Mouse (Mus musculus) cerebellum, adult (tissue): ENCODE measurements around the gene Pnkd.
A peak's percentile ranks its signal among the peaks of the same experiment; 100 is the strongest.
"Not testable (repeated sequence)": the region's sequence is repeated elsewhere in the genome, so short reads cannot be mapped to it uniquely, and the experiment has no call there.

Source experiments
- ATAC-seq: cut with Nextera tagmentation; 2 replicates; pipeline ENCODE4 v1.9.2; 2017; ENCODE audit warnings: mild to moderate bottlenecking, moderate library complexity, mixed read lengths; ENCODE audit not compliant: insufficient number of reproducible peaks, low FRiP score, low TSS enrichment

Gene Pnkd

DNA sequence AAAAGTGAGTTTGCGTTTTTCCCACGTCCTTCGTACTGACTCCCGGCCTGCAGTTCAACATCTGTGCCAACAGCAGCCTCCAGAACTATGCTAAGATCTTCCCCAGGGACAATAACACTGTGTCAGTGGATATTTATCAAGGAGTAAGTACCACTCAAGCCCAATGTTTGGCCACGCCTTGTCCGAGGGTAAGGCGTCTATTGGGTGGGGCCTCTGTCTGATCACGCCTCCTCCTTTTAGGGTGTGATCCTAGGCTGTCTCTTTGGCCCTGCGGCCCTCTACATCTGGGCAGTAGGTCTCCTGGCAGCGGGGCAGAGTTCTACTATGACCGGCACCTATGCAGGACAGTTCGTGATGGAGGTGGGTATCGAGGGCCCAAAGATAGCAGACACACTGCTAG is 98.7 kb downstream of the Pnkd start:
- ATAC-seq: no peak

DNA sequence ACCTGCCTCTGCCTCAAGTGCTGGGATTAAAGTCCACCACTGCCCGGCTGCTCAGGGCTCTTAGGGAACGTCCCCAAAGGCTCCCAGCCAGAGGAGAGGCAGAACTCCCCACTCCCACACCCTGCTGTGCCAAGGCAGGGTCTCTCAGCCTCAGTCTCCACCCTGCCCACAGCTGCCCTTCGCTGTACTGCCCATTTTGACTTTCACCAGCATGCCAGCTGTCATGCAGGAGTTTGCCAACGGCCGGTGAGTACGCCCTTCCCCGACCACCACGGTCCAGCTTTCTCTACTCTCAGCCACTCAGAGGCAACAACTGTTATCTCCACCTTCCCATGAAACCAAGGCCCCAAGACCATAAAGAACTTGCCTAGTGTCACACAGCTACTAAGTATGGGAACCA is 99.8 kb downstream of the Pnkd start:
- no peak for ATAC-seq

DNA sequence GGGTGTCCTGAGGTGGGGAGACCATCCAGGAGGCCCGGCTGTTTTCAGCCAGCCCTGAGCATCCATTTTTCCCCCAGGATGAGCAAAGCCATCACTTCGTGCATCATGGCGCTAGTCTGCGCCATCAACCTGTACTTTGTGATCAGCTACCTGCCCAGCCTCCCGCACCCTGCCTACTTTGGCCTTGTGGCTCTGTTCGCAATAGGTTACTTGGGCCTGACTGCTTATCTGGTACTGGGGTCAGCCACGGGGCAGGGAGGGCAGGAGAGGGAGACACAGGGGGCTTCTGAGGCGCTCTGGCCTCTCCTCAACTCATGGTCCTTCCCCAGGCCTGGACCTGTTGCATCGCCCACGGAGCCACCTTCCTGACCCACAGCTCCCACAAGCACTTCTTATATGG is 100.3 kb downstream of the Pnkd start:
- ATAC-seq: no peak

DNA sequence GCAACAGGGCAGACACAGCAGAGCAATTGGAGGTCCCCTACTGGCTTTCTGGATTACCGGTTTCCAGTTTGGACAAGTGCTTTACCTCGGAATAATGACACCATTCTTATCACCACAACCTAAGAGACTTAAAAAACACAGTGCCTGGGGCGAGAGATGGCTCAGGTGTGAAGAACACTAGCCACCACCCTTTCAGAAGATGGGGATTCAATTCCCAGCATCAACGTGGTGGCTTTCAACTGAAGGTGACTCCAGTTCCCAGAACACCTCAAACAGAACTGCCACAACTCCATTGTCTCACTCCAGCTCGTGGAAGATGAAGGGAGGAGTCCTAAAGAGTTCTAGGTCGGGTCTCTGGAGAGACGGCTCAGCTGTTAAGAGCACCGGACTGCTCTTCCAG is 100.8 kb downstream of the Pnkd start:
- no peak for ATAC-seq

DNA sequence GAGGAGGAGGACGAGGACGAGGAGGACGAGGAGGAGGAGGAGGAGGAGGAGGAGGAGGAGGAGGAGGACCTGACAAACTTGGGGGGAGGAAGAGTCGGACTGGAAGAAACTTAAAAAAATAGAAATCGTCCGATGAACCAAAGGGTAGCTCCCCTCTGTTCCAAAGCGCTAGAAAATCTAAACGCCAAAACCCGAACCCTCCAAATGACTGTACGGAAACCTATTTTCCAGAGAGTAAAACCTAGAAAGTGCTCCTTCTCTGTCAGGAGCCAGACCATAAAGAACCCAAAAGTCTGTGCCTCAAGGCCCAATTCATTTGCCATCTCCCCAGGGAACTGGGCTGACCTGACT is 101.6 kb downstream of the Pnkd start:
- no peak for ATAC-seq

DNA sequence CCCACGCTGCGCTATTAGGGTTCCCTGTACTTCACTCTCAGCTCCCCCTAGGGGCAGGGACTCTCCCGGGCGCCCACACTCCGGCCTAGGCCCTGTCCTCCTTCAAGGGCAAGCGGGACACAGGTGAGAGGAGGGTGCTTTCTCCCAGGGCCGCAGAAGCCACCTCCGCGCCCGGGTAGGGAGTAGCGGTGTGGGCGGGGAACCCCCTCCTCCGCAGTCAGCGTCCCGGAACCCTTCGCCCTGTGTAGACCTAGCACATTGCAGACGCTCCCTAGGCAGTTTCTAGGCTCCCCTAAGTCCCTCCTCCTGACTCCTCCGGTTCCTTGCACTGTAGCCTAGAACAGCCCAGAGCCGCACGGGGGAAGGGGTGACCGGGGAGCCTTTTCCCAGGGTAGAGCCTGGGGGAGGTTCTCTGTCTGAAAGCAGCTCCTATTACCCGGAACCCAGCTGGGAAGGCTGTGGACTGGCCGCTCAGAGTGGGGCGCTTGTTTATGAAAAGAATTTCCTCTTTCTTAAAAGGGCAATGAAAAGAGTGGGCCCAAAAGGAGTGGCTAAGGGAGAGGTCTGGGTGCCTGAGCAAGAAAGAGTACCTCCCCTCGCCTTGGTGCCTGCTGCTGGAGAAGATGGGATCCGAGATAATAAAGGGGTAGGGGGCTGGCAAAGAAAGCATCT is 102.1 kb downstream of the Pnkd start:
- ATAC-seq: peak; percentile 85

DNA sequence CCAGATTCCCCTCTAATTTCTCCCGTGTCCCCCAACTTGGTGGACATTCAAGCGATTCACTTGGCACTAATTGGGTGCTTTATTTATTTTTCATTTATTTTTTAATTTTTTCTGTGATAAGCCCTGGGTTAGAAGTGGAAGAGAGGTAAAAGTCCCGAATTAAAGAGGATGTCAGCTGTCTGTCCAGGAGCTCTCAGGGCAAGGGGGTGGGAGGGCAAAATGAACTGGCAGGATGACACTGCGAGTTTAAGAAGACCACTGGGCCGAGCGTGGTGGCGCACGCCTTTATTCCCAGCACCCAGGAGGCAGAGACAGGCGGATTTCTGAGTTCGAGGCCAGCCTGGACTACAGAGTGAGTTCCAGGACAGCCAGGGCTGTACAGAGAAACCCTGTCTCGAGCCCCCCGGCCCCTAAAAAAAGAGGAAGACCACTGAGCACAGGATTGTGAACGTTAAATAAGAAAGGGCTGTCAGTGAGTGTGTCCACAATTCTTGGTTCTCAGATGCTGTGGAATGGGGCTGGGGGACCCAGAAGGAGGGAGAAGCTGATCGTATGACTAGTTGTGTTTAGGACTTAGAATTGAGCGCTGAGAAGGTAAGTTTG is 102.8 kb downstream of the Pnkd start:
- ATAC-seq: no peak

DNA sequence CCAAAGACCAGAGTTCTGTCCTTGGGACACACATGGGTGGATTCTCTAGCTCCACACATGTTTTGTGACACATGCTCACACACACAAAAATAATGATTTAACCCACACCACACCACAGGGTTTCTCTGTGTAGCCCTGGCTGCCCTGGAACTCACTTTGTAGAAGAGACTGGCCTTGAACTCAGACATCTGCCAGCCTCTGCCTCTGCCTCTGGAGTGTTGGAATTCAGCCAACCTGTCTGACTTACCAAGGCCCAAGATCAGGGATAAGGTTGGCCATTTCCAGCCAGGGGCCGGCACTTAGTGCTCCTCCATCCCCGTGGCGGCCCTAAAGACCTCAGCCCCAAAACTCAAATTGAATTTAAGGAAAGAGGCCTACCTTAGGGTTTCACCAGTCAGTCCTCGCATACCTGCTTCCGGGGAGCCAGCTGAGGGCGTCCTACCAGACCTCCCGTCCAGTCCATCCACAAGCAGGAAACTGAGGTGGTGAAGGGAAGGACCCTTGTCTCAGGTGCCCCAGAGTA is 103.7 kb downstream of the Pnkd start:
- no peak for ATAC-seq

DNA sequence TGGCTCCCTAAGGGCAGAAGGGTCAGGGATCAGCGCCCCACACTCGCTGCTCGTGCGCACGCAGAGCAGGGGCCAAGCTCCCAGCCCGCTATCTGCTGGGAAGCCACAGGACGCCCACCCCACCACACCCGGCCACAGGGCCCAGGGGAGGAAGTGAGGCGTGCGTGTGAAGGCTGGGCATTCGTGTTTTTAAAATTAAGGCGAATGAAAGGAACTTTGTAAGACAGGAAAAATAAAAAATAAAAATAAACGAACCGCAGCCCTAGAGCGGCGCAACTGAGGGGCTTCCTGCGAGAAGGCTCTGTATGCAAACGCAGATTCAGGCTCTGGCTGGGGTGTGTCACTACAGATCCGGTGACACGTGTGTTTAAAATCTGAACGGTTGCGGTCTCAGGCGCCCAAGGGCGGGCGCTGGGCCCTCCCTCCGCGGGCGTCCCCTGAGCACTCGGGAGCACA is 105.1 kb downstream of the Pnkd start:
- ATAC-seq: no peak

DNA sequence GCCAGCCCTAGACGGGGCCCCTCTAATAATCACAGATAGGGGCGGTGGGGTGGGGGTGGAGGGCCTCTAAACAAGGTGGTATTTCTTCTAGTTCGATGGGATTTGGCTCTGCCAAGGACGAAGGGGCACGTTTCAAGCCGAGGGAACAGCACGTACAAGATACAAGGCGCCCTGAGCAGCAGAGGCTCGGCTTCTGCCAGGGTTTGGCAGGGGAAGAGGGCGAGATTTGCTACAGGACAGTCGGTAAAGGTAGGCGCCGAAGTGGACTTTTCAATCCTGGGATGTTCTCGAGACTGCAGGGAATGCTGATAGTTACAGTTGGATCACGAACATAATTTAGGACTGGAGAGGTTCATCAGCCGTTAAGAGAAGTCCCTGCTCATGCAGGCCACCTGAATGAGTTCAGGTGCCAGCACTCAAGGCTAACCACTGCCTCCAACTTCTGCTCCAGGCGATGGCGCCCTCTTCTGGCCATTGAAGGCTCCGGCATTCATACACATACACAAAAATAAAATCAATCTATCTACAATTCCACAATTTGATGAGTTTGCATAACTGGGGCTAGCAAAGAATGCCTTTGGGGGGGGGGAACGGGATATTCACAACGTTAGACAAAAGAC is 105.7 kb downstream of the Pnkd start:
- ATAC-seq: no peak

DNA sequence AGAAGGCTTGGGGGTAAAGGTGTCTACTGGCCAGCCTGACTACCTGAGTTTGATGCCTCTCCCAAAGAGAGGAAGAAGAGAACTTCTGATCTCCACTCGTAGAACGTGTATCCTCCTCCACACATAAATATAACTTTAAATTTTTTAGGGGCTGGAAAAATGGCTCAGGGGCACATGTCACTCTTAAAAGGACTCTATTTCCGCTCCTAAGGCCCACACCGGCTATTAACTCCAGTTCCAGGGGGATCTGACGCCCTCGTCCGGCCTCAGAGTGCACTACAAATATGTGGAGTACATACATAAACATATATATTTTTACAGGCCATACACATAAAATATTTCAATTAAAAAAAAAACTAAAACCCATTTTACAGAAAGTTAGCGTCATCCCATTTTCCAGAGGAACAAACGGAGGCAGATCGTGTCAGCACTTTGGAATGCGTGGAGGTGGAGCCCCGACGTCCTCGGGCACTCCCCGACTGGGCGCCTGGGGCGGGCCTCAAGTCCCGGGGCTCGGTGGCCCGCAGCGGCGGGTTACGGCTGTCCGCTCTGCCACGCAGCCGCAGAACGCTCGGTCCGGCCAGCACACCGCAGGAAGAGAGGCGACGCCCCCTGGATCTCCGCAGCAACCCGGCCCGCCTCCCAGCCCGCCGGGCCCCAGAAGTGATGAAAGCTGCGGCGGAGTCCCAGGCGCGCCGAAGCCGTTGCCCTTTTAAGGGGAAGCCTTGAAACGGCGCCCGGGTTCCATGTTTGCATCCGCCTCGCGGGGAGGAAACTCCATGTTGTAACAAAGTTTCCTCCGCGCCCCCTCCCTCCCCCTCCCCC is 106.4 kb downstream of the Pnkd start, which contains the start of gene Ctdsp1:
Gene Ctdsp1 (plus strand): TSS at position 586 of the 825 bp plus-strand sequence.
- peak; percentile 71 for ATAC-seq

DNA sequence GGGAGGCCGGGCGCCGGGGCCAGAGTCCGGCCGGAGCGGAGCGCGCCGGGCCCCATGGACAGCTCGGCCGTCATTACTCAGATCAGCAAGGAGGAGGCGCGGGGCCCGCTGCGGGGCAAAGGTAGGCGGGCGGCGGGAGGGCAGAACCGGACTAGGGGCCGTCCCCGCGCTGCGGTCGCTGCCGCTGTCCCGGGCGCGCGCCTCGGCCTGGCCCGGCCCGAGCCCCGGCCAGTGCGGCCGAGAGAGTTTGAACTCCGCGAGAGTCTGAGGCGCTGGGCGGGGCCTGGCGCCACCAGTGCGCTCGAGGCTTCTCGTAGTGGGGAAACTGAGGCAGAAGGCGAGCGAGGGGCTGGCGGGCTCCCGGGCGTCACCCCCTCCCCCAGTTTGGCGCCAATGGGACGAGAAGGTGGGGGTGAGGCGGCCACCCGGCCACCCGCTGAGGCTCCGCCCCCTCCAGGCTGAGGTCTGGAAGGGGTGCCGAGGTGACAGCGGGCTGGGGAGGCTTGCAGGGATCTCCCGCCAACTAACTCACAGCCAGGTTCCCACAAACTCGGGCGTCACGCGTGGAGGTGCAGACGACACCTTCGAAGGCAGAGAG is 107.2 kb downstream of the Pnkd start:
- ATAC-seq: no peak

DNA sequence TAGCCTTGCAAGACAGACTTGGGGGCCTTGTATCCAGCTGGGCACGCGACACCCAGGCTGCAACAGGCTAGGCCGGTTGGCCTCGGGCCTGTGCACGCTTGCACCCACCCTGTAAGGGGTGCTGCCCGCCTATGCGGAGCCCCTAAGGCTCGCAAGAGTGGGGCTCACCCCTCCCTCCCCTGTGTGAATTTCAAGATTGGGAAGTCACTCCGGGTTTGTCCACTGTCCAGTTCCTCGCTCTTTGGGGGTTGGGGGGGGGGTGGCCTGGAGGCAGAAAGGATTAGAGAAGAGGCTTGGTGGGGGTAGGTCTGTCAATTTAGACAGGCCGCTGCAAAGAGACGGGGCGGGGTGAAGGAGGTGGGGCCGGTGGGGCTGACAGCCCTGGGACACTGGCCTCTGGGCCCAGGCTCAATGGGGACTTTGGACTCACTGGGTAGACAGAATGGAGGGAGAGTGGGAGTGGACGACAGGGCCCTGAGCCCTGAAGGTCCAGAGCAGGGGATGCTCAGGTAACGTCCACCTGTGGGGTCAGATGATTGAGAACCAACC is 107.8 kb downstream of the Pnkd start:
- no peak for ATAC-seq

DNA sequence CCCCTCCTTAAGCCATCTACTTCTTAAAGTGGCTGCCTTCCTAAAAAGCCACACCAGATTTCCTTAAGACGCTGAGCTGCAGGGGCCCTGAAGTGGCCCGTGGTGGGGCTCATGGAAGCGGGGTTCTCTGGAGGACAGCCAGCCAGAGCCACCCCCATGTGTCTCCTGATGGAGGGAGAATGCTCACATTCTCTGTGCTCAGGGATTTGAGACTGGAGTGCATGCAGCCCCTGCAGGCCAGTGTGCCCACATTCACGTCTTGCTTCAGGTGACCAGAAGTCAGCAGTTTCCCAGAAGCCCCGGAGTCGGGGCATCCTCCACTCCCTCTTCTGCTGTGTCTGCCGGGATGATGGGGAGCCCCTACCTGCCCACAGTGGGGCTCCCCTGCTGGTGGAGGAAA is 108.3 kb downstream of the Pnkd start:
- ATAC-seq: no peak

DNA sequence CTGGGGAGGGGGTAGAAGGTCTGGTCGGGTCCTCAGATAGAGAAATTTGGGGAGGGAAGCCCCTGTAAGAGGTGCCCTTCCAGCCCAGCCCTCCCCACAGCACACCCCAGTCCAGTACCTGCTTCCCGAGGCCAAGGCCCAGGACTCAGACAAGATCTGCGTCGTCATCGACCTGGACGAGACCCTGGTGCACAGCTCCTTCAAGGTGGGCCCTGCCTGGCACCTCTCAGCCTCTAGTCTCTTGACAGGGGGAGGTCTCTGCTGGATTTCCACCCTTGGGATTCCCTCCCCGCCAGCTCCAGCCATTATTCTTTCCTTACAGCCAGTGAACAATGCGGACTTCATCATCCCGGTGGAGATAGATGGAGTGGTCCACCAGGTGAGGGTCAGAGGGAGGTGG is 109.0 kb downstream of the Pnkd start:
- no peak for ATAC-seq

DNA sequence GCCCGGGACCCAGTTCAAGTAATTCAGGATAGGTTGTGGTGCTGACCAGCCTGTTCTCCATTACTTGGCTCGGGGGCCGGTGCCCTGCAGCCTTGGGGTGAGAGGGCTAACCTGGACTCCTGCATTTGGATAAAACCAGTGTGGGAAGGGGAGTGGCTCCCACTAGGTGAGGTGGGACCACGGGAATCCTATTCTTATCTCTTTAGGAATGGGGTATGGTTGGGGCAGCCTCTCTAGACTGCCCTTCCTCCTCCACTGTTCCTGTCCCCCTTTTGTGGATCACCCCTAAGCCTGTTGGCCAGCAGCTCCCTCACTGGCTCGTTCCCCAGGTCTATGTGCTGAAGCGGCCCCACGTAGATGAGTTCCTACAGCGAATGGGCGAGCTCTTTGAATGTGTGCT is 109.6 kb downstream of the Pnkd start:
- no peak for ATAC-seq

DNA sequence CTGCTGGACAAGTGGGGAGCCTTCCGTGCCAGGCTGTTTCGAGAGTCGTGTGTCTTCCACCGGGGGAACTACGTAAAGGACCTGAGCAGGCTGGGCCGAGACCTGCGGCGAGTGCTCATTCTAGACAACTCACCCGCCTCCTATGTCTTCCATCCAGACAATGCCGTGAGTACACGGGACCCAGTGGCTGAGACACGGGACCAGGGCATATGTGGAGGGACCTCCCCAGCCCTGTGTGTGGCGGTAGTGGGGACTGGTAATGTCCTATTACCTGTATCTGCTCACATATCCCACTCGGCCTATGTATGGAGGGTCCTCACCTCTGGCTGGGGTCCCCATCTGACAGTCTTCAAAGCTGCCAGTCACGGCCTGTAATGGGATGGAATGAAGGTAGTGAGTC is 110.1 kb downstream of the Pnkd start:
- ATAC-seq: no peak

DNA sequence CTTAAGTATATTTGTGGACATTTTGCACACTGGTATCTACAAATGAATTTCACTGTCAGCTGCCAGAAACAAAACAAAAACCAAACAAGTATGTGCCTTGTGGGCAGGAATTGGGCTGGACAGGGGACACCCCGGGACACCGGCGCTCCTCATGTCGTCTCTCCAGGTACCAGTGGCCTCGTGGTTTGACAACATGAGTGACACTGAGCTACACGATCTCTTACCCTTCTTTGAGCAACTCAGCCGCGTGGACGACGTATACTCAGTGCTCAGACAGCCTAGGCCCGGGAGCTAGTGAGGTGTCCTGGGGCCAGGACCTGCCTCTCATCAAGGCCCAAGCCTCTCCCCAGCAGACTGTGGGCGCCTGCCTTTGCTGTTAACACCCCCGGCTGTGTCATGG is 110.6 kb downstream of the Pnkd start:
- no peak for ATAC-seq

DNA sequence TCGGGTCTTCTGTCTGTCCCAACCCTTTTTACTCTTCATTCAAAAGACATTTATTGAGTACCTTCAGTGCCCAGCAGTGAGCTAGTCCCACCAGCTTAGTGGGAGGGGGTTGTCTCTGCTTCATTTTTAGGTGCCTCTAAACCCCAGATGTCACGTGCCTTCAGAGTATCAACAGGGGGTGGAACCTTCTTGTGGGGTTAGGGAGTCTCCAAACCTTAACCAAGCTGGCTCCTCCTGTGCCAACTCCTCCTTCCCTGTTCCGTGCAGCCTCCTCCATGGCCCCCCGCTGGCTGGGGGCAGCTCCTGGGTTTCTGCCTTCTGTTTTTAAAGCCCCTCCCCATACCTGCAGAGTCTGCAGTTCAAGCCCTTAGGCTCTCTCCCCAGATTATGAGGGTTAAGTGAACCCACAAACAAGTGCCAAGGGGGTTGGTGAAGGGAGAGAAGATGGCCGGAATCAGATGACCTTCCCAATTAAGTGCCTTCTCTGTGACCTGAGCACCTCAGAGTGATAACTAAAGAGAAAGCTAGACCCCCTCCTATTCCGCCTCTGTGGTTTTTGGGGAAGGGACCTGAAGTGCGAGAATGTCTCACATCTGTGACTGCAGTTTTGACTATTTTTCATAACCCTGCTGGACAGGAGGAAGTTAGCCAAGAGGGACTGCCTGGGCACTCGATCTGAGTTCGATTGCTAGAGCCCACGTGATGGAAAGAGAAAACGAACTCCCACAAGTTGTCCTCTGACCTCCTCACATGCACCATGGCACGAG is 111.9 kb downstream of the Pnkd start:
- not testable (repeated sequence) for ATAC-seq
